Mouse (Mus musculus) layer of hippocampus, postnatal 36 days (tissue): ENCODE results near the gene Dync1li2. TPM values are rescaled to one million over a fixed set of nuclear protein-coding genes. Genes with fewer than 3 reads are reported as not detected.

Experiments
- DNase-seq, 2 experiments: peaks; one replicate each; pipeline ENCODE4 v3.0.0; 2022
- total RNA-seq, 2 experiments: library from RNA; stranded (reverse); gene quantifications; 2 replicates each; pipeline ENCODE4 v1.2.3; 2021

Dync1li2 gene
- total RNA-seq, 2 experiments from 2014 or later = 246 to 289 TPM

GRCm38 (mm10) chr8:104380269-104380668 lies 62.6 kb downstream of the Dync1li2 start:
- DNase-seq = no peak

- no peak for DNase-seq
These were observed 63.5 kb downstream of the Dync1li2 start for GRCm38 (mm10) chr8:104379301-104379836.

DNA sequence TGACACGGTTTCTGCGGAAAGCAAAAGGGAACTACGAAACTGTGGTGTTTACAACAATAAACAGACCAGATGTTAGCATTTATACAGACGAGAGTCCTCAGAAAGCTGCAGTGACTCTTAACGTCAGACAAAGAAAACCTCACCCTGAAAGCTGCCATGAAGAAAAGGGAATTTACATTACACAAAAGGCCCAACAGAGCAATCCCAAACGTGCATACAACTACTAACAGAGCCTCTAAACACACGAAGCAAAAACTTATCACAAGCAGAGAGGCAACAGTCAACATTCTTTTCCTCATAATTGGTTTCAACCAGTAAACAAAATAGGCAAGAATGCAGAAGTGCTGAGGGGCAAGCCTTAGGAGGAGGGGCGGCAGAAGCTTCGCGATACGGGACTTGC lies 66.2 kb downstream of the Dync1li2 start:
- DNase-seq = no peak

- DNase-seq = no peak
These were observed 66.9 kb downstream of the Dync1li2 start for GRCm38 (mm10) chr8:104375959-104376358.

- DNase-seq = no peak
These were observed 67.7 kb downstream of the Dync1li2 start for GRCm38 (mm10) chr8:104374864-104375846.

DNA sequence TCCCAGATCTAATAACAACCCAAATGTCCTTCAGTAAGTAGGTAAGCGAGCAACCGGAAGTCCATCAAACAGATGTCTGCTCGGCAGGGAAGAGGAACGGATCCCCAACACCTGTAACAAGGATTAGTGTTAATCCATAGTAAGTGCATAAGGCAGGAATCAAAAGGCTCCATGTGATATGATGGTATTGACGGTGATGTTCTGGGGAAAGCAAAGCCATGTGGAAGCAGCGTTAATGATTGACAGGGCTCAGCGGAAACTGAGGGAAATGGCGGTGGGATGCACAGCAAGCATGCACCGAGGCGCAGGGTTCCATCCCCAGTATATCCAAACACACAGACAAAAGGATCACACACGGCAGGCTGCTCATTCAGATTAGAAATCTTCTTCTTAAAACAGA lies 68.6 kb downstream of the Dync1li2 start:
- no peak for DNase-seq

DNA sequence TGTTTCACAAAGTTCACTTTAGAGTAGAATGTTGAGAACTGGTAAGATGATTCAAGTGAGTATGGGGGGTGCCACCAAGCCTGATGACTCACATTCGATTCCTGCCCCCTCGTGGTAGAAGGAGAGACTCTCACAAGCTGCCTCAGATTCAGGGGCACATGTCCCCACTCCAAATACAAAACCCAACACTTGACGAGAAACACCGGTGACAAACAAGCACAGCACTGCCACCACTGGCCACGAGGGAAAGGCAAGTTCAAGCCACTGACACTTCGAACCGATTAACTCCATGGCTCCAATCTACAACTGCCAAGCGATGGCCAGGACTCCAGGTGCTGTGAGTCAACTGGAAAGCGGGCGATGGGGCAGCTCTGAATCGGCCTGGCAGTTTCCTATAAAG lies 69.1 kb downstream of the Dync1li2 start:
- DNase-seq = no peak

DNA sequence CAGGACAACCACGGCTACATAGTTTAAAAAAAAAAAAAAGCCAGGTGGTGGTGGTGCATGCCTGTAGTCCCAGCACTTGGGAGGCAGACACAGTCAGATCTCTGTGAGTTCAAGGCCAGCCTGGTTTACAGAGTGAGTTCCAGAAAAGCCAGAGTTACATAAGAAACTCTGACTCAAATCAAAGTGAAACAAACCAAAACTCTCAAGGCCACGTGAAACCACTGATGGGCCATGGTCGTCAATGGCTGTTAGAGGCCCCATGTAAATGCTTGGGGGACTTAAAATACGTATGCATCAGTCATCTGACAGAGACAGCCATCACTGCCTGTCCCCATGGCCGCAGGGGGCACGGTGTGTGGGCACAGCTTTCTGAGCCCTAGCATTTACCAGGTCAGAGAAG lies 71.7 kb downstream of the Dync1li2 start:
- no peak for DNase-seq

- no peak for DNase-seq
These were observed 72.8 kb downstream of the Dync1li2 start for GRCm38 (mm10) chr8:104370071-104370470.

GRCm38 (mm10) chr8:104369591-104369990 lies 73.3 kb downstream of the Dync1li2 start:
- no peak for DNase-seq

Other genes with a start within 250 kb of the Dync1li2 start
- 10 to 100 TPM; 35.5 to 38.6 TPM for gene Tk2, start 194.5 kb downstream of the Dync1li2 start, total RNA-seq
- 1 to 10 TPM; 5.8 to 8.0 TPM for gene Cklf, start 192.2 kb downstream of the Dync1li2 start, total RNA-seq
- gene Cmtm2a, start 149.9 kb downstream of the Dync1li2 start, total RNA-seq = not detected
- gene Gm45711, start 133.0 kb downstream of the Dync1li2 start, total RNA-seq = not detected
- gene Cmtm1, start 132.9 kb downstream of the Dync1li2 start, total RNA-seq = not detected
- not detected for gene Gm11020, start 121.5 kb downstream of the Dync1li2 start, total RNA-seq
- not detected for gene Cmtm2b, start 120.8 kb downstream of the Dync1li2 start, total RNA-seq
- 10 to 100 TPM; 11.7 to 17.4 TPM for gene Cmtm3, start 103.6 kb downstream of the Dync1li2 start, total RNA-seq
- 10 to 100 TPM; 59.5 to 62.7 TPM for gene Cmtm4, start 47.2 kb downstream of the Dync1li2 start, total RNA-seq
- under 1 TPM; 0.35 to 0.66 TPM for gene Terb1, start 66.9 kb upstream of the Dync1li2 start, total RNA-seq
- 10 to 100 TPM; 45.5 to 48.9 TPM for gene Nae1, start 91.6 kb upstream of the Dync1li2 start, total RNA-seq
- gene Car7, start 91.6 kb upstream of the Dync1li2 start, total RNA-seq = 10 to 100 TPM; 15.2 to 17.7 TPM
- gene Pdp2, start 148.4 kb upstream of the Dync1li2 start, total RNA-seq = 1 to 10 TPM; 7.3 to 7.4 TPM
- not detected for gene Cdh16, start 181.3 kb upstream of the Dync1li2 start, total RNA-seq
- gene Rrad, start 188.3 kb upstream of the Dync1li2 start, total RNA-seq = 1 to 10 TPM; 1.1 to 1.3 TPM
- 10 to 100 TPM; 26.8 to 28.0 TPM for gene Ciao2b, start 198.9 kb upstream of the Dync1li2 start, total RNA-seq